Mouse (Mus musculus) midbrain, embryonic 16.5 days (tissue): ENCODE measurements around the gene Cxcl9. TPM values are rescaled to one million over a fixed set of nuclear protein-coding genes. Genes with fewer than 3 reads are reported as not detected.

Experiments
- ATAC-seq: fragments of 200-750 bp; cut with Nextera tagmentation; 2 replicates; pipeline ENCODE4 v1.8.0; 2017; ENCODE audit warnings: moderate TSS enrichment
- H3K27ac ChIP-seq: fragments of 300-500 bp; sonication (generic); 2 replicates; pipeline ENCODE4 v1.5.1; 2014; ENCODE audit warnings: mild to moderate bottlenecking, low read length, mixed read lengths
- H3K27me3 ChIP-seq: fragments of 300-500 bp; sonication (generic); 2 replicates; pipeline ENCODE4 v1.6.1; 2014; ENCODE audit warnings: low read depth, low read length, mixed read lengths; ENCODE audit not compliant: control insufficient read depth, insufficient read depth
- H3K36me3 ChIP-seq: fragments of 300-500 bp; sonication (generic); 2 replicates; pipeline ENCODE4 v1.6.1; 2014; ENCODE audit warnings: mild to moderate bottlenecking, low read length, moderate library complexity, mixed read lengths; ENCODE audit not compliant: control insufficient read depth, insufficient read depth
- H3K4me1 ChIP-seq: fragments of 300-500 bp; sonication (generic); 2 replicates; pipeline ENCODE4 v1.6.1; 2014; ENCODE audit warnings: mild to moderate bottlenecking, low read length, mixed read lengths; ENCODE audit not compliant: control insufficient read depth, insufficient read depth
- H3K4me2 ChIP-seq: fragments of 300-500 bp; sonication (generic); 2 replicates; pipeline ENCODE4 v1.6.1; 2014; ENCODE audit warnings: mild to moderate bottlenecking, low read length, mixed read lengths
- H3K4me3 ChIP-seq: fragments of 300-500 bp; sonication (generic); 2 replicates; pipeline ENCODE4 v1.5.1; 2014; ENCODE audit warnings: low read depth, mild to moderate bottlenecking, low read length, moderate library complexity, mixed read lengths
- H3K9ac ChIP-seq: fragments of 300-500 bp; sonication (generic); 2 replicates; pipeline ENCODE4 v1.6.1; 2014; ENCODE audit warnings: low read depth, low read length, mixed read lengths
- H3K9me3 ChIP-seq: fragments of 300-500 bp; sonication (generic); replicated peaks from 2 replicates; pipeline ENCODE4 v1.6.1; 2014; ENCODE audit warnings: mild to moderate bottlenecking, low read length, mixed read lengths; ENCODE audit not compliant: control insufficient read depth, poor library complexity, severe bottlenecking
- WGBS: fragments of 180-500 bp; shearing (Covaris S2); extraction: QIAGEN DNeasy Blood & Tissue Kit; methylation state at CpG from one replicate; pipeline ENCODE4 v1.1.7; 2014; 5-methylcytosine and 5-hydroxymethylcytosine counted together
- polyA plus RNA-seq: library from polyadenylated mRNA; unstranded; fragments of >200 nt; fragmentation: Nextera tagmentation; extraction: Ambion mirVana; gene quantifications from 2 replicates; pipeline ENCODE4 v1.2.1, GENCODE M21; 2015

The Cxcl9 gene
- polyA plus RNA-seq, 1 experiment from 2014 or later: not detected

DNA sequence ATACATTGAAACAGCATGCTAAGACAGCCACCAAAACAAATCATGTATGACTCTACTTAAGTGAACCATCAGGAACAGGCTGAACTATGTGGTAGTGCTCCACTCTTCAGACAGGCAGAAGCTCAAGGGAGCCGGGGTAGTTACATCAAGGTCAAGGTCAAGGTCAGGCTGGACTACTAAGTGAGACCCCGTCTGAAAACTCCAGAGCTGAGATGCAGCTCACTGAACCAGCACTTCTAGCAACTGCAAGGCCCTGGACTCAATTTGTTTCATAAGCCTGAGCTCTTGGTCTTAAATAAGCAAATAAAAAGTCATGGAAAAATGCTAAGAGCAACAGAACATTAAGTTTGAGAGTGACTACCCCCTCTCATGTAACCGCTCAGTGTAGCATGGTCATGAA lies 23.6 kb downstream of the Cxcl9 start:
- H3K27ac ChIP-seq: no peak overlapping the region
- H3K4me2 ChIP-seq: no peak overlapping the region
- H3K9me3 ChIP-seq: no peaks in the 10 kb centered on the region
- H3K36me3 ChIP-seq: peaks cover 43% of the 10 kb centered on the region
- WGBS: 87% methylated on average over 3 of the region's 3 CpGs
- H3K27me3 ChIP-seq: no peaks in the 10 kb centered on the region
- ATAC-seq: no peak
- H3K4me1 ChIP-seq: peaks cover 8% of the 10 kb centered on the region
- no peak overlapping the region for H3K4me3 ChIP-seq
- H3K9ac ChIP-seq: no peak overlapping the region

DNA sequence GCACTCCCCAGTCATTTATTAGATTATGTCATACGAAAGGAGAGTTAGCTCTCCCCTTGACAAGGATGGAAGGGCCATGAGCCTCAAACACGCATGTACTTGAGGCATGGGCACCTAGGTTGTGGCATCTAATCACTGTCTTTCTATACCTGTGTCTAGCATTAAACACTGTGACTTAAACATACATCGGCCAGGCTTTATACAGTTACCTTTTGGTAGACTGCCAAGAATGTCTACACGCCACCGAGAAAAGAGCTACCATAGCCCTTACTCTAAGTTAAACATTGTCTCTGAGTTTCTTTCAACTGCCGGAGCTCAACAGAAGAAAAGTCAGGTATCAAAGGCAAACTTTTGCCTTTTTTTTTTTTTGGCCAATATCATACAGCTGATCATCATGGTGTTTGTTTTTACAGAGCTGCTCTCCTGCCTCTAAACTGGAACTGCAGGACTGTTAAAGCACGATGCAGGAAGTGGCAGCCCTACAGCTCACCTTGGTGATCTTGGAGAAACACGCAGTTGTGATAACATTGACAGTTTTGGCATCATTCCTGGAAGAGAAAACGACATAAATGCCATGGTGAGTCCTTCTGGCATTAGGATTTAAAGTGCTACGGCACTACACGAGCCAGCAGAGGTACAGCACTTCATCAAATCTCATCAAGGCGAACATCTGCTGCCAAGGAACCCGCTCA lies 25.6 kb downstream of the Cxcl9 start:
- 93% methylated on average over 13 of the region's 13 CpGs for WGBS
- no peaks in the 10 kb centered on the region for H3K4me1 ChIP-seq
- no peak overlapping the region for H3K27ac ChIP-seq
- H3K9me3 ChIP-seq: no peaks in the 10 kb centered on the region
- ATAC-seq: no peak
- H3K36me3 ChIP-seq: peaks cover 47% of the 10 kb centered on the region
- H3K9ac ChIP-seq: no peak overlapping the region
- no peak overlapping the region for H3K4me3 ChIP-seq
- H3K4me2 ChIP-seq: no peak overlapping the region
- H3K27me3 ChIP-seq: no peaks in the 10 kb centered on the region

DNA sequence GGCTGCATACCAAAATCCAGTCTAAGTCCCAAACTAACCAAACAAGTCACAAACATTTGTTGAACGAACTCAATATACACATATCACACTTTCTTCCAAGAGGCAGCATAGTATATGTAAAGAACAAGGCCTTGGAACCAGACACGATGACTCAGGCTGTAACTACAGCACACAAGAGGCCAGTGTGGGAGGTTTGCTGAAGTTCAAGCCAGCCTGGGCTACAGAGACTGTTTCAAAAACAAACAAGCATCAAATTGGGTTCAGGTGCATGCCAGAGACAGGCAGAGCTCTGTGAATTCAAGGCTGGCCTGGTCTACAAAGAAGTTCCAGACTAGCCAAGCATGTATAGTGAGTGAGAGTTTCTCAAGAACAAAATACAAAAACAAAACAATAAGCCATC lies 33.4 kb downstream of the Cxcl9 start:
- no peak for ATAC-seq

GRCm38 (mm10) chr5:92291652-92292414 lies 36.0 kb downstream of the Cxcl9 start:
- 94% methylated on average over 6 of the region's 6 CpGs for WGBS
- no peak for ATAC-seq
- no peaks in the 10 kb centered on the region for H3K4me1 ChIP-seq
- H3K4me3 ChIP-seq: no peak overlapping the region
- H3K27me3 ChIP-seq: no peaks in the 10 kb centered on the region
- no peak overlapping the region for H3K27ac ChIP-seq
- no peaks in the 10 kb centered on the region for H3K9me3 ChIP-seq
- no peak overlapping the region for H3K9ac ChIP-seq
- H3K36me3 ChIP-seq: peaks cover 41% of the 10 kb centered on the region
- H3K4me2 ChIP-seq: no peak overlapping the region

More for the DNA sequence above, 33.4 kb downstream of the Cxcl9 start:
- Histone ChIP-seq H3K4me2 (no peak overlapping the region), H3K36me3 (peaks cover 37% of the 10 kb centered on the region), H3K27me3 (no peaks in the 10 kb centered on the region), H3K27ac (no peak overlapping the region), H3K9ac (no peak overlapping the region), H3K4me1 (no peaks in the 10 kb centered on the region), H3K9me3 (no peaks in the 10 kb centered on the region), H3K4me3 (no peak overlapping the region)
- WGBS: 94% methylated on average over 2 of the region's 2 CpGs

DNA sequence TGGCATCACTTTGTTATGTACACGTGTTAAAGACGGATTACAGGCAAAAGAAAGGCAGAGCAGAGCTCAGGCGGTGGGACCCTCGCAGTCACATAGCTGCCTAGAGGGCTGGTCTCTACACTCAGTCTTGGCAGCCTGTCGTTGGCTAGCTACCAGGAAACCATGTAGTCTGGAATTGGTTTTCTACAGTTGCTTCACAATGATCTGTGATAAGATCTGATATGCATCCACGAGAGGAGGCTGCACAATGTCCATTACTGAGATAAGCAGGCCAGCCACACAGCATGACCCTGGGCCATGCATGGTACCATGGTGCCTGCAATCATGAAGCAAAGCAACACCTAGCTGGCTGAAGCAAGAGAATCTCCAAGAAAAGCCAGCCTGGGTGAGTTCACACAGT lies 40.0 kb downstream of the Cxcl9 start:
- no peaks in the 10 kb centered on the region for H3K4me1 ChIP-seq
- no peak overlapping the region for H3K4me3 ChIP-seq
- WGBS: 88% methylated on average over 6 of the region's 6 CpGs
- ATAC-seq: no peak
- H3K27ac ChIP-seq: no peak overlapping the region
- H3K4me2 ChIP-seq: no peak overlapping the region
- H3K9me3 ChIP-seq: no peaks in the 10 kb centered on the region
- no peak overlapping the region for H3K9ac ChIP-seq
- peaks cover 49% of the 10 kb centered on the region for H3K36me3 ChIP-seq
- no peaks in the 10 kb centered on the region for H3K27me3 ChIP-seq

GRCm38 (mm10) chr5:92283107-92283506 lies 44.8 kb downstream of the Cxcl9 start:
- Histone ChIP-seq H3K9ac (no peak overlapping the region), H3K4me2 (no peak overlapping the region), H3K9me3 (no peaks in the 10 kb centered on the region), H3K27ac (no peak overlapping the region), H3K4me3 (no peak overlapping the region), H3K4me1 (peaks cover 10% of the 10 kb centered on the region), H3K36me3 (peaks cover 21% of the 10 kb centered on the region), H3K27me3 (no peaks in the 10 kb centered on the region)
- 79% methylated on average over 3 of the region's 3 CpGs for WGBS
- ATAC-seq: no peak

GRCm38 (mm10) chr5:92282571-92282970 lies 45.3 kb downstream of the Cxcl9 start:
- Histone ChIP-seq H3K27me3 (no peaks in the 10 kb centered on the region), H3K4me3 (no peak overlapping the region), H3K9ac (no peak overlapping the region), H3K4me1 (peaks cover 10% of the 10 kb centered on the region), H3K4me2 (no peak overlapping the region), H3K27ac (no peak overlapping the region), H3K36me3 (peaks cover 21% of the 10 kb centered on the region), H3K9me3 (no peaks in the 10 kb centered on the region)
- no peak for ATAC-seq
- 82% methylated on average over 4 of the region's 4 CpGs for WGBS

DNA sequence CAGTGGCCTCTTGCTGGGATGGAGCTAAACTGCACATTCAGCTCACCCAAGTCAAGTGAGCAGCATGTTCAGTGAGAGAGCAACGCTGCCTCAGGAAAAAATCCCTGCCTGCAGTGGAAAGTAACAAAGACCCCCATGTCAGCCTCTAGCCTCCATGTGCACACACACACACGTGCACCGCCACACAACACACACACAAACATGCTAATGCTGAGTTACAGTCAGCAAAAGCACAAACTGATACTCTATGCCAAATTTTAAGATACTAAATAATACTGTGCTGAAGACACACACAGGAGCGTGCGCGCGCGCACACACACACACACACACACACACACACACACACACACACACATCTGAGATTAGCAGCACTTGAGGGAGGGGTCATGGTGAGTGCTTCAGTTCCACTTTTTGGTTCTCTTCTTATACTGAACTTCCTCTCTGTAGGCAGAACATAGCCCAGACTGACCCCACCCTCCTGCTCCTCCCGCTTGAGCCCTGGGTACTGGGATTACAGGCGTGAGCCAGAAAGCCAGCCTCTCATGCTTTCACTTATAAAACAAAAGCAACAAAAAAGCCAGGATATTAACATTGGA lies 48.8 kb downstream of the Cxcl9 start:
- Histone ChIP-seq H3K4me1 (peaks cover 10% of the 10 kb centered on the region), H3K4me3 (no peak overlapping the region), H3K27me3 (no peaks in the 10 kb centered on the region), H3K9me3 (no peaks in the 10 kb centered on the region), H3K9ac (no peak overlapping the region), H3K4me2 (peak overlapping the region; percentile 91), H3K27ac (no peak overlapping the region), H3K36me3 (no peaks in the 10 kb centered on the region)
- 82% methylated on average over 10 of the region's 10 CpGs for WGBS
- ATAC-seq: no peak
